Mouse (Mus musculus) myocyte (in vitro differentiated cells): ENCODE measurements around the gene Fancd2.

Source experiments
- CEBPB ChIP-seq: IDR thresholded peaks from 2 replicates; pipeline ENCODE4 v1.6.1; 2011; ENCODE audit warnings: mild to moderate bottlenecking, moderate library complexity; ENCODE audit not compliant: poor library complexity, insufficient read depth, severe bottlenecking
- MAX ChIP-seq: IDR thresholded peaks from one replicate; pipeline ENCODE4 v1.6.1; 2011; ENCODE audit warnings: low read depth, mild to moderate bottlenecking, control low read depth
- POLR2A ChIP-seq: IDR thresholded peaks from one replicate; pipeline ENCODE4 v1.6.1; 2011; ENCODE audit warnings: low read depth, mild to moderate bottlenecking, control low read depth, moderate library complexity; ENCODE audit not compliant: insufficient read length

DNA sequence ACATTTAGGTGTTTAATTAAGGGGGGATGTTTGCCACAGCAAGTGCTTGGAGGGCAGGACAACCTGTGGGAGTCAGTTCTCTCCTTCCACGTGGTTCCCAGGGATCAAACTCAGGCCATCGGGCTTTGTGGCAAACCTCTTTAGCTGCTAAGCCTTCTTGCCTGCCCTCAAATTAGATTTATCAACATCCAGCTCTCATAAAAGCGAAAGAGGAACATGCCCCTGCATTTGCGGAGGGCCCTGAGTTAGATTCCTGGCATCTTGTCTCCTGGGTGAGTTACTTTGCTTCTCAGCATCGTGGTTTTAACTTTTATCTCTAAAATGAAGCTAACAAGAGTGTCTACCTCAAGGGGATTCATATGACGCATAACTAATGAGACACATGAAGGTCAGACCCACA, 32.1 kb upstream of the Fancd2 start:
- TF ChIP-seq POLR2A (no peak), CEBPB (no peak), MAX (no peak)
